Mouse (Mus musculus): ENCODE measurements at regions not wholly inside any gene's neighbourhood (a gene's known extent, or its start where the extent isn't known, plus 50 kb on each side); places are given as distances from the start of the nearest gene placed in this dataset.

DNA sequence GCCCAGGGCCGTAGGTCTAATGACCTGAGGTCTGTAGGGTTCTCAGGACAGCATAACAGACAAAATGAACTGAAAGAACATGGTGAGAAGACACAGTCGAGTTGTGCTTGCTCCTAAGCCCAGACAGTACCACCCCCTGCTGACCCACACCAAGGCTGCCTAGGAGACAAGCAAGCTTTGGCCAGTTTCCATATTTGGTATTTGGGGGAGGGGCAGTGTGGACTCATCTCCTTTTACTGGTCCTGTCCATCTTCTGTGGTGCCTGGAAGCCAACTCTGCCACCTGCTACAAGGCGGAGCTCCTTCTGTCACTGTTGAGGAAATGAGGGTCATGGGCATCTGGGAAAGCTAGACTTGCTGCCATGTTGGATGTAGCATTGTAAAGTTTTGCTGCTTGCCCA lies 68.9 kb downstream of the Tex29 start:
- peak; percentile 38 to 64 for DNase-seq

GRCm38 (mm10) chr8:11911639-11912450 lies 71.6 kb downstream of the Tex29 start:
- no peak for DNase-seq

DNA sequence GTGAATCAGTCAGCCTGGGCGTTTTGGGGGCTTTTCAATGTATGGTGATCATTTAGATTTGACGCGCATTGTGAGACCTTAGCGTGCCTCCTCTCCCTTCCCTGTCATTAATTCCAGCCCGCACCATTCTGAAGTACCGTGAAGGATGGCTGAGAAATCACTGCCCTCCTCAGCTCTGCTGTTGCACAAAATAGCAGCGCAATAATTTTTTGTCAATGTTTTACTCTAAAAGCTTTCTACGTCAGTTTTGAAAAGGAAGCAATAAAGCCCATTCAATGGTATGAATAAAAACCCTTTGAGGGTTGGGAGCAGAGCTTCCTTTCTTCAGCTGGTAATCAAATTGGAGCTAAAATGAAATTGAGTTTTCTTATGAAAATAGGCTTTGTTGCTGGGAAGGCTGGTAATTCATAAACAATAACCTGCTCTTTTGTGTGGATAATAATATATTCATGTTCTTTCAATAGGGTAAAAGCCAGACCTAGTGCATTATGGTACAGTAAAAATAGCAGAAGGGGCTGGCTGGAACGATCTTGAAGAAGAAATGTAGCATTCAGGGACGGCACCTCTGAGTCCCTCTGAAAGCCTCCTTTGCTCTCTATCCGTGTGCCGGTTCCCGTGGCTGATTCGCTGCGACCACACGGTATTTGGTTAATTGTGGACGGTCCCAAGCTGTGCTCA lies 72.3 kb downstream of the Tex29 start:
- no peak for DNase-seq

GRCm38 (mm10) chr8:11913129-11913900 lies 73.0 kb downstream of the Tex29 start:
- peak in 1 of 2 experiments; percentile 6 for DNase-seq

DNA sequence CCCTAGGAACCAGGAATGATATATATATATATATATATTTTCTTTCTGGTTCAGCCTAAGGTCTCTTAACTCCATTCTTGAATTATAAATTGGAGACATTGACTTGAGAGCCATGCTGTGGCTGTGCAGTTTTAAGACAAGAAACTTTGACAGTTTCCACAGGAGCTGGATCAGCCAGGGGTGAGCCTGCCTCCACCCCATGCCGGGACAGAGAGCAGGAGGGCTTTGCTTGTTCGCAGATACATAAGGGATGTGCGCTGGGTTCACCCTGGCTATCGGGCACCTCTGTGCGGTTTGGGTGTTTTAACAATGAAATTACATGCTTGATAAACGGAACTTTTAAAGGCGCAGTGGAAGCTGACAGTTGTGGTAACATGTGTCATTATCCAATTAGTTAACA lies 73.9 kb downstream of the Tex29 start:
- DNase-seq = no peak

GRCm38 (mm10) chr8:11914681-11915474 lies 74.6 kb downstream of the Tex29 start:
- peak; percentile 26 to 50 for DNase-seq

DNA sequence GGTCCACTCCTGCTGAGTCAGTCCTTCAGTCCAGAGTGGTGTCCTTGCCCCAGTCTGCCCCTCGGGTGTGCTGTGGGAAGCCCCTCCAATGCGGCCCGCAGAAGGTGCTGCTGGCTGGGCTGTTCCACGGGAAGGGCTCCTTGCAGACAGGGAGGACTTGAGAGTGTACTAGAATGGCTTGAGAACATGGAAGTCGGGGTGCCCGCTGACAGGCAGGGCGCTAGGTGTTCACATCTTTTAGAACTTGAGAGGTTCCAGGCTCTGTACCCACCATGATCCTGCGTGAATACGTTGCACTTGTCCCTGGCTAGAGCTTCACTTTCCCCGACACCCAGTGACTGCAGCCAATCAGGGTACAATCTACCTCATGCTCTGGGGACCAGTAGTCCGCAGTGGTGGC lies 75.4 kb downstream of the Tex29 start:
- no peak for DNase-seq

GRCm38 (mm10) chr8:11919876-11920275 lies 79.6 kb downstream of the Tex29 start:
- DNase-seq = no peak

GRCm38 (mm10) chr8:11923115-11923514 lies 82.8 kb downstream of the Tex29 start:
- no peak for DNase-seq

DNA sequence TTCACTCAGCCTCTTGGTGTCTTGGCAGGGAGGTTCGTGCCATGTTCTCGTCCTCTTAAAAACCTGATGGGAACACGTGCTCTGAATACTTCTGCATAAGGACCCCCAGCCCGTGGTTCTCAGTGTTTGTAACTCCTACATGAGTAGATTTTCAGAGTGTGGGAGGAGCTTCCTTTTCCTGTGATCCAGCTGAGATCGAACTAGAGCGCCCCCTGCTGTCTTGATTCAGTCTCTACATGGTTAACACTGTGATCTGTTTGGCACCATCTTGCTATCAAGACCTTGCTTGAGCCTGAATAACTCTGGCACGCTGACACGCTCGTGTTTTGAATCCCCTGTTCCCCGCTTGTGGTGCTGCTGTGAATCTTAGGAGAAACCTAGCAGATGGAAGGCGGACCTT lies 83.9 kb downstream of the Tex29 start:
- peak; percentile 68 to 79 for DNase-seq

GRCm38 (mm10) chr8:11942892-11943332 lies 102.6 kb downstream of the Tex29 start:
- peak; percentile 76 to 77 for DNase-seq

DNA sequence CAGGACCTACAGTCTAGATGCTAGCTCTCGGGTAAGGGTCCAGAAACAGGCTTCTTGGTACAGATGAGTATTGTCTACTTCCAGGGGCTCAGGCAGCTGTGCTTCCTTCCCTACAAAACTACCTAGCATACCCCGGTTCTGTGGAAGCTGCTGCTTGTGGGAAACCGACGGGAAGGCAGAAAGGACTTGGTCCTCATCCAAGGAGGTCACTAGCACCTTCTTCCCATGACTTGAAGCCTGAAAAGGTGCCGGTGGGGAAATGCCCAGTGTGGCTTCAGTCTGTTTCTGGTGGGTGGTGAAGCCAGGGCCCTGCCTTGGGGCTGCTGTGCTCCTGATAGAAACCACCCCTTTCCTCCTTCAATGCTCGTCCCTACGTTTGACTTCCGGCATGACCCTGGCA lies 107.5 kb downstream of the Tex29 start:
- DNase-seq = no peak

DNA sequence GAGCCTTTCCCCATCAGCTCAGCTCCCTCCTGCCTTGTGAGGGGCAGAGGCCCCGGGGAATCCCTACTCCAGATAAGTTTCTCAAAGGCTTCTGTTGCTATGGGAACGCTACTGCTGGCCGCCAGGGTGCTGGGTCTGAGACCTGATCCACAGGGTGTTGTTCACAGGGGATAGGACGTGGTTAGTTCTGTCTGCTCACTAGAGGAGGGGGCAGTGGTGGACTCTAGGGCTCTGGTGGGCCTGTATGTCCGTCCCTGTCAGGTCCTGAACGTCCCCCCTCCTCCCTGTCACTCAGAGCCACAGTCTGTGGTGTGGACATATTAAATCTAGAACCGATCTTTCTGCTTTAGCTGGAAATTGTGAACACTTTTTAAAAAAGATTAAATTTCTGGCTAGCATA lies 116.0 kb downstream of the Tex29 start:
- no peak for DNase-seq

GRCm38 (mm10) chr8:11957046-11957783 lies 116.9 kb downstream of the Tex29 start:
- DNase-seq = peak; percentile 69 to 79

DNA sequence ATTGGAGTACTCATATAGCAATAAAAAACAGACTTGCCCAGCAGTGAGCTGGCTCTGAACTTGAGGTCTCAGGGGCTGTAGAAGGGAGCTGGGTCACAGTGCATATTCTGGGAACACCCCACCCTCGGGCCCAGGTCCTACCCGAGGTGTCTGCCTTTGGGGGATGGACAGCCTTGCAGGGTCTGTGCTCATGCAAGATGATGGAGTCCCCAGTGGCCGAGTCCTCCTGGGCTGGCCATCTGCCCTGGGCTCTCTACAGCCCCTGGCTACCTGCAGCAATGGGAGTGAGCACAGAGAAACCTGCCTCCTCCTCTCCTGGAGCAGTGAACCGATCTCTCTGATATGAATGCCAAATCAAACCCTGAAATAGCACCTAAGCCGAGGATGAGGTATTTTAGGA lies 117.9 kb downstream of the Tex29 start:
- peak; percentile 19 to 23 for DNase-seq

- no peak for DNase-seq
Observed at GRCm38 (mm10) chr8:11959466-11959865, 119.2 kb downstream of the Tex29 start.

DNA sequence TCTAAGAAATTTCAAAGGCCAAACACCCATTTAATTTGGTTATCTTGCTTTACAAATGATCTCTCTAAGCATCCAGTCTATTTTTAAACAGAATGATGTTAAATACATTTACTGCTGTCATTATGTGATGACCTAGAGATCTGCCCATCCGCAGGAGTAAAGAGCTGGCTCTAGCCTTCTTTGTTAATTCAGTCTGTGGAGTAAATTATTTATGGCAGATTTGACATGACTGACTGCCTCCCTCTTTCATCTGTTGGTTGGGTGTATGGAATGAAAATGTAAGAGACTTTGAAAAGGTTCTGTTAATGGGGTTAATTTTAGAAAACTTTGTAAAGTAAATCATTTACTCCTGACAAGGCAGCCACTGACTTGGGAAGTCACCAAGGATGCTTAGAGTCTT lies 123.3 kb downstream of the Tex29 start:
- no peak for DNase-seq

- DNase-seq = no peak
Observed at GRCm38 (mm10) chr8:11967670-11968069, 127.4 kb downstream of the Tex29 start.

GRCm38 (mm10) chr8:11970515-11970914 lies 130.2 kb downstream of the Tex29 start:
- DNase-seq = no peak

GRCm38 (mm10) chr8:11973436-11973835 lies 133.2 kb downstream of the Tex29 start:
- peak; percentile 24 for DNase-seq

DNA sequence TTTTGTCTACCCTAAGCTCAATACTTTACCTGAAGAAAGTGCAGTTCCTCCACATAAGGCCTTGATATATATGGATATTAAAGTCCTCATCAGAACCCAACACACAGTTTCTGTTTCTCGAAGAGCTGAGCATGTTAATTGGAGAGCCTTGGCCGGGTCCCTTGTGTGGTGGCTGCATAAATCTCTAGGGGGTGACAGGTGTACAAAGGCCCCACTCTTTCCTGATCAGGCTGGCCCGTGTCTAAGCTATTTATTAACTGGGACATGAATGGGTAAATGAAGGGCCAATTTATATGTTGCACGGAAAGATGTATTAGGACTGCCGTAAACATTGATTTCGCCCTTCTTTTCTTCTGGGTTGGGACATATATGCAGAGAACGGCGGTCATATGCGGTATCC lies 136.8 kb downstream of the Tex29 start:
- no peak for DNase-seq

- DNase-seq = no peak
Observed at GRCm38 (mm10) chr8:11979056-11979455, 138.8 kb downstream of the Tex29 start.

Measured in cerebellum, postnatal 14 days (tissue).